Mouse (Mus musculus) lung, postnatal 0 days (tissue): ENCODE data around the gene Alyref2.

Experiments used
- CTCF ChIP-seq: IDR thresholded peaks from 2 replicates; pipeline ENCODE4 v1.5.1; 2016; ENCODE audit warnings: antibody characterized with exemption, mild to moderate bottlenecking
- EP300 ChIP-seq: IDR thresholded peaks from 2 replicates; pipeline ENCODE4 v1.6.1; 2016; ENCODE audit warnings: antibody characterized with exemption, mild to moderate bottlenecking, control low read depth

DNA sequence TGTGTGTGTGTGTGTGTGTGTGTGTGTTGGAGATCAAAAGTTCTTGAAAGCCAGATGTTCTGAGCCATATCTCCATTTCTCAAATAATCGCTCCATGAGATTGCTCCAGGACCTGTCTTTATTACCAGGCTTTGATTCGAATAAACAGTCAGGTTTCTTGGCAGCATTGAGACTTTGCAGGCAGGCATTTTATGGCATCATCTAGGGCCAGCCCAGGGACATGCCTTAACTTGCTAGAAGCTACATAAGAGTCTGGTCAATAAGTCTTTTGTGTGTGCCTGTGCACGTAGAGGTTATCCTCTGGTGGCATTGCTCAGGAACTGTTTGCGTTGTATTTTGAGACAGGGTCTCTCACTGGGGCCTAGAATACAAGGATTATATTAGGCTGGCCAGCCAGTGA lies 29.8 kb upstream of the Alyref2 start:
- TF ChIP-seq CTCF (no peak), EP300 (no peak)
